Mouse (Mus musculus): ENCODE measurements at regions not wholly inside any gene's neighbourhood (a gene's known extent, or its start where the extent isn't known, plus 50 kb on each side); places are given as distances from the start of the nearest gene placed in this dataset.

DNA sequence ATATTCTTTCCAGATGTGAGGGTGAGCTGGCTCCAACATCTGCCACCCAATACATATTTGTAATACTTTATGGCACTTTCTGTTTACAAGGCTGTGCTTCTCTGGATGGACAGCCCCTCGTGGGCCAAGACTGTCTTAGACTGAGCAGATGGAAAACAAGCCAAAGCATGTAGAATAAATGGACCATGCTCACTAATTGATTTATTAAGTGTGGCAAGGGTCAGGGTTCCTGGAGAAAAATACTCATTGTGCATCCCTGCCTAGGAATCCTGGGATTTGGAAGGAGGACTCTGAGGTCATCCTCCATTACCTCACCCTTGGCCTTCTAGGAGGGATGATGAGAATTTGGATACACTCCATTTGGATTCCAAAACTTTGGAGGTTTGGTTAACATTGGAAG, 219.9 kb downstream of the Insig2 start:
- H3K4me1 ChIP-seq (ENCODE audit: control insufficient read depth, insufficient read depth, low read length), result no peaks in the 10 kb centered on the region
- no peak overlapping the region for H3K4me3 ChIP-seq (ENCODE audit: insufficient read depth, low read length)
- H3K27ac ChIP-seq (ENCODE audit: insufficient read depth, low read depth, low read length), result no peak overlapping the region
- no peak for TF ChIP-seq CTCF (IDR thresholded peaks at IDR 0.05; ENCODE audit: low read depth, low read length)
- no peak for TF ChIP-seq POLR2A (IDR thresholded peaks at IDR 0.05; ENCODE audit: borderline replicate concordance, low read depth, low read length)

DNA sequence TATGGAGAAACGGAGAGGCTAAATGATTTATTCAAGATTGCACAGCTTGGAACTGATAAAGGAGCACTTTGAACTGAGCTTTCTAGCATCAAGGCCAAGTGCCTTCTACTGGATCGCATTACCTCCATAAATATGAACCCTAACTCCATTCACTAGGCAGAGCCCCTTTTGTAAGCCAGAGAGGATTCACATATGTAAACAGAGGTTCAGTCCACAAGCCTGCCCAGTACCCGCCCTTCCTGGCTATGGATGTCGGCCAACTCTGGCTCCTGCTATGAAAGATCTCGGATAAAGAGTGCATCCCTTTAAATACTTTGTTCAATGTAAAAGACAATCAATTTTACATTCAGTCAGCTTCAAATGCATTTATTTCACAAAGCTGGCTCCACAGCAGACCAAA, 215.8 kb downstream of the Insig2 start:
- TF ChIP-seq CTCF (IDR thresholded peaks at IDR 0.05; ENCODE audit: low read depth, low read length) (no peak), POLR2A (IDR thresholded peaks at IDR 0.05; ENCODE audit: borderline replicate concordance, low read depth, low read length) (no peak)
- Histone ChIP-seq H3K27ac (ENCODE audit: insufficient read depth, low read depth, low read length) (no peak overlapping the region), H3K4me1 (ENCODE audit: control insufficient read depth, insufficient read depth, low read length) (no peaks in the 10 kb centered on the region), H3K4me3 (ENCODE audit: insufficient read depth, low read length) (no peak overlapping the region)

DNA sequence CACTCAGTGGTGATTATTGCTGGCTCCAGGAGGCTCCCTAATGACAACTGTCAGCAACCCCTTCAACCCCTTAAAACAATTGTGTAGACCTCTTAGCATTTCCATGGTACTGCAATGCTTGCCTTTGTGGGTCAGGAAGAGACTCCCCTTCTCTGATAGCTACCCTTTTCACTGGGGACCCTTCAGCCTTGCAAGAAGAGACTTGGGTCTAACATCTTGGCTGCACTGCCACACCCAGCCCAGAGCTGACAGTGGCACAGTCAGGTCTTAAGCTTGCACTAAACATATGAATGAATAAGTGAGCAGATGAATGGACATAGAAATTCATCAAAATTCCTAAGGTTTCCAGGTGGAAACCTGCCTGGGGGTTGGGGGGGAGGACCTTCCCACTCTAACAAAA, 209.0 kb downstream of the Insig2 start:
- no peak for TF ChIP-seq CTCF (IDR thresholded peaks at IDR 0.05; ENCODE audit: low read depth, low read length)
- TF ChIP-seq POLR2A (IDR thresholded peaks at IDR 0.05; ENCODE audit: borderline replicate concordance, low read depth, low read length), result no peak
- Histone ChIP-seq H3K4me1 (ENCODE audit: control insufficient read depth, insufficient read depth, low read length) (no peaks in the 10 kb centered on the region), H3K4me3 (ENCODE audit: insufficient read depth, low read length) (no peak overlapping the region), H3K27ac (ENCODE audit: insufficient read depth, low read depth, low read length) (no peak overlapping the region)

DNA sequence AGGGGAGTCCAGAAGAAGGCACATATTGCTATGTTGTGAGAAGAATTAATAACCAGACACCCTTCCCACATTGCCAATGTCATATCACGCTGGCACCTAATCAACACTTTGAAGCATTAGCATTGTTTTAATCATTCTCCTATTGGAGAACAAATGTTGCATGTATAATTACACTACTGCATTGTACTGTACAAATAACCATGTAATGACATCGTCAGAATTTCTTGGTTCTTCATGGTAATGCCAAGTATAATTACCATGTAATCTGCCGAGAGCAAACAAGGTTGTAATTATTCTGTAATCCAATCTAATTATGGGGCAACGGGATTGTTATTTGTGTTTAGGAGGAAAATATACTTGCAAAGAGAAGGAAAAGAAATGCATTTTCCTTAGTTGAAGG, 196.1 kb downstream of the Insig2 start:
- TF ChIP-seq POLR2A (IDR thresholded peaks at IDR 0.05; ENCODE audit: borderline replicate concordance, low read depth, low read length), result no peak
- TF ChIP-seq CTCF (IDR thresholded peaks at IDR 0.05; ENCODE audit: low read depth, low read length), result no peak
- H3K27ac ChIP-seq (ENCODE audit: insufficient read depth, low read depth, low read length), result no peak overlapping the region
- H3K4me3 ChIP-seq (ENCODE audit: insufficient read depth, low read length), result no peak overlapping the region
- no peaks in the 10 kb centered on the region for H3K4me1 ChIP-seq (ENCODE audit: control insufficient read depth, insufficient read depth, low read length)

DNA sequence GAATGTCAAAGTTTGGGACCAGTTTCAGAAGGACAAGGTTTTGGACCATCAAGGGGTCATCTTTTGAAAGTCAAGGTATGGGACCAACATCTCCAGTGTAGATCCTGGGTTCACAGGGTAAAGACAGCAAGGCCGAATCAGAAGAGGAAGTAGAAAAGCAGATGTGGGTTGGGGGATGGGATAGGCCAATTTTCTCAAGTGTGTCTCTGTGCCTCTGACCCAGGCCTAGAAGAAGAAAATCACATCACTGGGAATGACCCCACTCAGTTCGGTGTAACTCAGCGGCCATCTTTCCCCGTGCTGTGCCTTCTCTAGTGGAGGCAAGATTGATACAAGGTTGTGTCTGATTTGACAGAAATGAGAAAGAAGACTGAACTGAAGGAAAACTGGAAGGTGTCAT, 195.5 kb downstream of the Insig2 start:
- TF ChIP-seq POLR2A (IDR thresholded peaks at IDR 0.05; ENCODE audit: borderline replicate concordance, low read depth, low read length), result no peak
- TF ChIP-seq CTCF (IDR thresholded peaks at IDR 0.05; ENCODE audit: low read depth, low read length), result no peak
- H3K4me3 ChIP-seq (ENCODE audit: insufficient read depth, low read length), result no peak overlapping the region
- no peak overlapping the region for H3K27ac ChIP-seq (ENCODE audit: insufficient read depth, low read depth, low read length)
- H3K4me1 ChIP-seq (ENCODE audit: control insufficient read depth, insufficient read depth, low read length), result no peaks in the 10 kb centered on the region

DNA sequence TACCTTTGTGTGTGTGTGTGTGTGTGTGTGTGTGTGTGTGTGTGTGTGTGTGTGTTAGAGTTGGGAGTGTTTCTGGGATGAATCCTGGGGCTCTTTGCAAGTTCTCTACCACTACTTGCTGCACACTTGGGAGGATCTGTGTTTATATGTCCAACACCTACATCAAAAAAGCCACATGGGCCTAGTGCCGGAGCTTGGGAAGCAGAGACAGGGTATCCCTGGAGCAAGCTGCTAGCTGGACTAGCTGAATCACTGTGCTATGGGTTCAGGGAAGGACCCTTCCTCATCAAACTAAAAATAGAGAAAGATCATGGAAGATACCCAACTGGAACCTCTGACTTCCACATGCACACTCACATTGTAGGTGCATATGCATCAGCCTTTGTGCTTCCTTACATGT, 187.4 kb downstream of the Insig2 start:
- TF ChIP-seq POLR2A (IDR thresholded peaks at IDR 0.05; ENCODE audit: borderline replicate concordance, low read depth, low read length), result no peak
- no peak for TF ChIP-seq CTCF (IDR thresholded peaks at IDR 0.05; ENCODE audit: low read depth, low read length)
- Histone ChIP-seq H3K27ac (ENCODE audit: insufficient read depth, low read depth, low read length) (no peak overlapping the region), H3K4me1 (ENCODE audit: control insufficient read depth, insufficient read depth, low read length) (no peaks in the 10 kb centered on the region), H3K4me3 (ENCODE audit: insufficient read depth, low read length) (no peak overlapping the region)

DNA sequence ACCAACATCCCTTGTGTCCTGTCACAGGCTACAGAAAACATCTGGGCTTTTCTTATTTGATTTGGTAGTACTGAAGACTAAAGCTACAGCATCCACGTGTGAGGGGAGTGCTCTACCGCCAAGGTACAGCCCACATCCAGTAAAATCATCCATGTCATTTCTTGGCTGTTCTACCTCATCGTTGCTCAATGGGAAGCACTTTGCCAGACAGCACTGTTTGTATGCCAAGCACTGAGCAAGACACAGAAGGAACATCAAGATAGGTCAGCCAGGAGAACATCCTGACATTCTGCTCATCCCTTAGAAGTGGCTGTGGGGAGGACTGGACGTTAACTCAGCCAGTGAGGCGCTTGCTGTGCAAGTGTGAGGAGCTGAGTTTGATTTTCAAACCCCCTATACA, 178.9 kb downstream of the Insig2 start:
- Histone ChIP-seq H3K4me3 (ENCODE audit: insufficient read depth, low read length) (no peak overlapping the region), H3K27ac (ENCODE audit: insufficient read depth, low read depth, low read length) (no peak overlapping the region), H3K4me1 (ENCODE audit: control insufficient read depth, insufficient read depth, low read length) (no peaks in the 10 kb centered on the region)
- no peak for TF ChIP-seq CTCF (IDR thresholded peaks at IDR 0.05; ENCODE audit: low read depth, low read length)
- no peak for TF ChIP-seq POLR2A (IDR thresholded peaks at IDR 0.05; ENCODE audit: borderline replicate concordance, low read depth, low read length)

DNA sequence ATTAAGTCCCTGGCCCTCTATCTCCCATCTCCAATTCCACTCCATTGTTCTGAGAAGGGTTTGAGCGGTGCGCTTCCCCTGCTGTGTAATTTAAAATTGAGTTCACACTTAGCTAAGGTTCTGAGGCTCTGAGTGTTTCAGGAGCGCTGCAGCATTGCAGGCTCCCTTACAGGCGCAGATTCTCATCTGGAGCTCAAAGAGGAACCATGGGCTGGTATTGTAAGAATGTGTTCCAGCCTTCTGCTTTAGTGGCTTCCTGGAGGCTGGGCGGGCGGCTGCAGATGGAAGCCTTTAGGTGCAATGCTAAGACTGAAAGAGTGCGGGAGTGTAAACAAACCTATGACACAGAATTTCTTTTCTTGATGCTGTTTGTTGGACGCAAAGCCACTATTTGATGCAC, 177.8 kb downstream of the Insig2 start:
- TF ChIP-seq POLR2A (IDR thresholded peaks at IDR 0.05; ENCODE audit: borderline replicate concordance, low read depth, low read length) (no peak), CTCF (IDR thresholded peaks at IDR 0.05; ENCODE audit: low read depth, low read length) (no peak)
- Histone ChIP-seq H3K4me3 (ENCODE audit: insufficient read depth, low read length) (no peak overlapping the region), H3K4me1 (ENCODE audit: control insufficient read depth, insufficient read depth, low read length) (no peaks in the 10 kb centered on the region), H3K27ac (ENCODE audit: insufficient read depth, low read depth, low read length) (no peak overlapping the region)

DNA sequence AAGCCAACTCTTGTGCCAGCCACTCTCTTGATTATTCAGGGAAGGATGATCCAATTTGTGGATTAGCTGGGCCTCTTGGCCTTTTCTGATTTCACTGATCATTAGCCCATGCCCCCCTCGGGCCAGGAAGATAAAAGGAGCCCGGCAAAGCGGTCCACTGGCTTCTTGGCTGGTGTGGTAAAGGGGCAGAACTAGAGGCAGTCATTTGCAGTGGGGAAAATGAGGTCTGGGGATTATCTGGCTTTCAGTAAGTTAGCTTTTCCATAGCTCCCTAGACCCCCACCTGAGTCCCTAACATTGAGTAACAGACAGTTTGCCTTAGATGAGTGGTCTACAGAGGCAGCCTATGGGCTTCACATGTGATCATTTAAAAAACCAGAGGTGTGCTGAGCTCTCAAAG, 163.7 kb downstream of the Insig2 start:
- no peak for TF ChIP-seq POLR2A (IDR thresholded peaks at IDR 0.05; ENCODE audit: borderline replicate concordance, low read depth, low read length)
- no peak for TF ChIP-seq CTCF (IDR thresholded peaks at IDR 0.05; ENCODE audit: low read depth, low read length)
- Histone ChIP-seq H3K4me3 (ENCODE audit: insufficient read depth, low read length) (no peak overlapping the region), H3K27ac (ENCODE audit: insufficient read depth, low read depth, low read length) (no peak overlapping the region), H3K4me1 (ENCODE audit: control insufficient read depth, insufficient read depth, low read length) (no peaks in the 10 kb centered on the region)

DNA sequence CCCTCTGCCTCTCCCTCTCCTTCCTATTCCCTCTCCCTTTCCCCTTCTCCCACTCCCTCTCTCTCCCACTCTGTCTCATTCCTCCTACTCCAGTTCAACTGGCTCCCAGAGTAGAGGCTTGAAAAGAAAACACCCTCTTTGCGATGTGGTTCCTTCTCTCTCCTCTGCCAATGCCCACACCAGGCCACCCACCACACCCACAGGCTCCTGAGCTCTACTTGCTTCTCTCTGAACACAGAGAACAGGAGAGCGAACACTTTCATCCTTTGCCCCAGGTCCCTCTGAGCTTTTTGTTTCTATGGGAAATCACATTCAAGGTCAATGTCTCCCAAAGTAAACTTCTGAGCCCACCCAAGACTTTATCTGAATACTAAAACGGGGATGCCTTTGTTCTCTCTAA, 155.8 kb downstream of the Insig2 start:
- Histone ChIP-seq H3K27ac (ENCODE audit: insufficient read depth, low read depth, low read length) (no peak overlapping the region), H3K4me1 (ENCODE audit: control insufficient read depth, insufficient read depth, low read length) (no peaks in the 10 kb centered on the region), H3K4me3 (ENCODE audit: insufficient read depth, low read length) (no peak overlapping the region)
- TF ChIP-seq POLR2A (IDR thresholded peaks at IDR 0.05; ENCODE audit: borderline replicate concordance, low read depth, low read length) (no peak), CTCF (IDR thresholded peaks at IDR 0.05; ENCODE audit: low read depth, low read length) (no peak)

Data from bone marrow macrophage, adult 2 months (primary cell).